Mouse (Mus musculus) kidney, adult 9 months (tissue): Measurements from ENCODE around the gene Palm3.

Experiments used
- DNase-seq: peaks from one replicate; pipeline ENCODE4 v3.0.0; 2022

The Palm3 gene

DNA sequence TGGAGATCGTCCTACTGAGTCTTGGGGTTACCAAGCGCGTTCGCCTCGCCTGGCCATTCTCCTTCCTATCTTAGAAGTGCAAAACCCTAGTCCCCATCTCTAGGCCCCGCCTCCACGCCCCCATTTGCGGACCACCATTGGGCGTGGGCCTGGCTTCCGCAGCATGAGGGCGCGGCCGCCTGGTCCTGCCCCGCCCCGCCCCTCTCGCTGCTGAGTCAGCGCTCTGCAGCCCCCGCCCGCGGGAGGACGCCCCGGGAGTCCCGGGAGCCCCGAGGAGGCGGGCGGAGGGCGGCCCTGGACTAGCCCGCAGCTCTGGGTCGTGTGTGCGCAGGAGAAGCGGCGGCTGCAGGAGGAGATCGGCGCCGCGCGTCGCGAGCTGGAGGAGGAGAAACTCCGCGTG is 4.6 kb downstream of the Palm3 start:
- DNase-seq = no peak

DNA sequence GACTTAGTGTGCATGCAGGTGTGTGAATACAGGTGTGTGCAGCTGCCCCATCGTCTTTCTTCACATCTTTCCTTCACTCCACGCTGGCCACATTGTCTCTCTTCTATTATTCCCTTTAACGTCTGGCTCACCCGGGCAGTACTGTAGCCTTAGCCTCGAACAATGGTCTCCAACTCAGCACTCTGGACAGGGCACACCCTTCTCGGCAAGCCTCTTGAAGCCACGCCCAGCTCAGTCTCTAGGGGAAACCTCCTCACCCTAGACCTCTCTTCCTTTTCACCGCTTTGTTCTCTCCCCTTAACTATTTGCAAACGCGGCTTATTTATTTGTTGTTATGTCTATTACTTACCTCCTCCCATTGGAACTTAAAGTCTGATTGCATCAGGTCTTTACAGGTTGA is 6.2 kb downstream of the Palm3 start:
- no peak for DNase-seq

- DNase-seq = no peak
Measured at GRCm38 (mm10) chr8:84029272-84029671, 8.0 kb downstream of the Palm3 start.

- DNase-seq = no peak
Measured at GRCm38 (mm10) chr8:84032777-84033176, 11.5 kb downstream of the Palm3 start.

DNA sequence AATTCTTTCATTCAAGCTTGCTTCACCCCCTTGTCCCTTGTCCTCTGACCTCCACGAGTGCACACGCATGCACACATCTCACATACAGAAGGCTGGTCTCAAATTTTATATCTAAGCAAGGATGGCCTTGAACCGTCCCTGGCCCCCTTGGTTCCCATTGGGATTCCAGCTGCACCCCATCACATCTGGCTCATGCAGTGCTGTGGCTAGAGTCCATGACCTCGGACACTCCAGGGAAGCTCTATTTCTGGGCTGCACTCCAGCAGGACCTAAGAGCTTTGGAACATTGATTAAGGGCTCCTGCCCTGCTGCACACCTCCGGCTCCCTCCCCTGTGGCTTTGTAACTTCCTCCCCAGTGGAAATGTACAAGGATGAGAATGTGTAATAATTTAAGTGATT is 16.7 kb downstream of the Palm3 start:
- peak; percentile 52 for DNase-seq

DNA sequence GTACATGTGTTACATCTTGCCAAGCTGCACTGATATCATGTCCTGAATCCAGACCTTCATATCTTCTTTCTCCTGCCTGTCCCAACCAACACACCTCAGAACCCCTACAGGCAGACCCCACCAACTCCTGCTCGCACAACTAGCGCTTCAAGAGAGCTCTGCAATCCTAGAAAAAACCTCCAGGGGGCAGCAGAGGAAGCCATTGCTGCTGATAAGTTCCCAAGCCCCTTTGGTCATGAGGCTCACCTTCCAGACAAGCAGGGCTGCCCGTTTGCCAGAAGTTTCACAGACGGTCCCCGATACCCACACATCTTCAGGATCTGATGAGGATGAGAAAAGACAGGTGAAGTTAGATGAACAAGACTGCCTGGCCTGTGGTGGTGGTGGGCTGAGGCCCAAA is 17.8 kb downstream of the Palm3 start:
- peak; percentile 82 for DNase-seq

- DNase-seq = peak; percentile 74
Measured at GRCm38 (mm10) chr8:84042066-84042947, 21.0 kb downstream of the Palm3 start, which contains the start of gene Il27ra. Gene Il27ra (minus strand): TSS chr8:84042589.

DNA sequence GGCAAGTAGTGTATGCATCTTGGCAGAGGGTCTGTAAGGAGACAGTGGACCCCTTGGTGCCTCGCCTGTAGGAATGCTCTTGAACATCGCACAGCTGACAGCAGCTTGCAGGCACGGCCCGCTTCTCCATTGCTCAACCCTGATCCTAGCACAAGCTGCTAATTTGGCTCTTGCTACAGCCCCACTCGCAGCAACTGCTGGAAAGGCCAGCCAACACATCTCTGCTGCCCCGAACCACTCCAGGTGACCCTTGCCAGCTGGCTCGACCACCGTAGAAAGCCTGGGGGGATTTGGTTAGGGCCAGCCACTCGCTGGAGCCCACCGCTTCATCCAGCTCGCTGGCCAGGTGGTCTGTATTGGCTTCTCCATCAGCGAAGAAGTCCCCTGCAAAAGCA is 21.7 kb downstream of the Palm3 start:
- no peak for DNase-seq

GRCm38 (mm10) chr8:84044103-84044502 is 22.8 kb downstream of the Palm3 start:
- DNase-seq = no peak

- DNase-seq = no peak
Measured at GRCm38 (mm10) chr8:84044900-84045299, 23.6 kb downstream of the Palm3 start, which contains the start of gene Rln3. Gene Rln3 (minus strand): TSS chr8:84045000.

DNA sequence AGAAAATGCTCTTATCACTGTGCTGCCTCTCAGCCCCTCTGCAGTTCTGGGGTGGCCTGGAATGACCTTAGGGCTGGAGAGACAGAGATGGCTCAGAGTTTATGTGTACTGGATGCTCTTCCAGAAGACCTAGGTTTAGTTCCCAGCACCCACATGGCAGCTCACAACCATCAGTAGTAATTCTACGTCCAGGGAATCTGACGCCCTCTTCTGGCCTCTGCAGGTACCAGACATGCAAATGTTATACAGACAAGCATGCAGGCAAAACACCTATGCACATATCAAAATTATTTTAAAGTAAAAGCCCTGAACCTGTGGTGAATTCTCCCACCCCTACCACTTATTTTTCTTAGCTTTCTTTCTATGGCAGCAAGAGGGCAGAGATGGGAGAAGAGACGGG is 25.2 kb downstream of the Palm3 start:
- no peak for DNase-seq

GRCm38 (mm10) chr8:84048171-84048570 is 26.9 kb downstream of the Palm3 start:
- DNase-seq = no peak

DNA sequence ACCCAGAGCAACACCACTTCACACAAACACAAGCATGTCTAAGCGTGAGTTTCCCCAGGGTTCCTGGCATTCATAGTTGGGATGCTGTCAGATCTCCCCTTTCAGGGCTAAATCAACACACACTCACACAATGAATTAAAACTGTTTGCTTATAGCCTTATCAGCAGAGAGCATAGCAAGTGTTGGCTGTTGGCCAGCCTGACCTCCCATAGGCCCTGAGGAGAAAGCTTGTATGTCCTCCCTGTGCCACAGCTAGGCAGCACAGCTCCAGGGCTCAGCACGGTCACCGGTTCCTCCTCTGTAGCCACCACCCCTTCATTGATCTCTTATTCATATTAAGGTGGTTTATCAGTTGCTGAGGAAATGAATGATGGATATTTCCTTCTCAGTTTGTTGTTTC is 31.5 kb downstream of the Palm3 start:
- DNase-seq = no peak

GRCm38 (mm10) chr8:84053229-84053628 is 32.0 kb downstream of the Palm3 start:
- no peak for DNase-seq

GRCm38 (mm10) chr8:84057827-84058226 is 36.6 kb downstream of the Palm3 start:
- DNase-seq = no peak

- DNase-seq = no peak
Measured at GRCm38 (mm10) chr8:84059226-84059625, 38.0 kb downstream of the Palm3 start.

DNA sequence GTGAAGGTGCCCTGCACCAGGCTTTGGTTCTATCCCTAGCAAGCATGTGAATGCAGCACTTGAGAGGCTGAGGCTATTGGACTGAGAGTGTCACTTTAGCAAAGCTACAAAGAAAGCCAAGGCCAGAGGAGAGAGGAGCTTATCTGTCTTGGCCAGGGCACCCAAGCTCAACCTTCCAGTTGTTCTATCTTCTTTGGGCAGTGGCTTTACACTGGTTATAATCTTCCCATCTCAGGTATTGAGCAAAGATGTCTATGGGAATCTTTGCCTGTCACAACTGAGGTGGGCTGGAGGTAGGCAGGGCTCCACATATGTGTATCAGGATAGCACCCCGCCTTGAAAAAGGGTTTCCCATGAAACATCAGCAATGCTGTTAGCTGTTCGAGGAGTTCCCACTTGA is 39.0 kb downstream of the Palm3 start:
- no peak for DNase-seq

DNA sequence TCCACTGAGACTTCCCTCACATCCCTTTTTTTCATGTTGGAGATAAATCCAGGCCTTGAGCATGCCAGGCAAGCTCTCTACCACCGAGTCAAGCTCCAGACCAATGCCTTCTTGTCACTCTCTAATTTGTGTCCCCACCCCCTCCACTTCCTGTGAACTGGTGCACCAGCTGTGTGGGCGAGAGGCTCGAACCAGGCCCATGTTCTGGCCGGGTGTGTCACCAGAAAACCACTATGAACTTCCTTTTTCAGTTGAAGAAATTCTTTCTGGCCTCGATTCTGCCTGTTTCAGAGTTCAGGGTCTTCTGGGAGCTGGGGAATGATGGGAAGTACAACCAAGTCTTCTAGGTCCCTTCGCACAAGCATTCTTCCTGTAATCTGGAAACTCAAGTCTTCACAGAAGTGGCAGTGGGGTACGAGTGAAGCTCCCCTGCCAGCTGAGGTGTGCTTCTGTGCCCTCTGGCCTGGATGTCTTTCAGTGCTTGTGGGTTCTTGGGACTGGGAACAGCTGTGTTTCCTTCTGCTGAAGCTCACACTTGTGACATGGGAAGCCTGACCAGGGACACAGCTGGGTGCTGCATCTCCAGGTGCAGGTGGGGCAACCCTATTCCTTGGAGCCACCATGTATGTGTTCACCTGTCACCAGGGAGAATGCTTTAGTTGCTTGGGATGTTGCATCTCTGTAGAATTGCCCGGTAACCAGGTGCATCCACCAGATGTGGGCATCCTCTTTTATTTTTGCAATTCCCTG is 42.8 kb downstream of the Palm3 start:
- peak; percentile 27 for DNase-seq

DNA sequence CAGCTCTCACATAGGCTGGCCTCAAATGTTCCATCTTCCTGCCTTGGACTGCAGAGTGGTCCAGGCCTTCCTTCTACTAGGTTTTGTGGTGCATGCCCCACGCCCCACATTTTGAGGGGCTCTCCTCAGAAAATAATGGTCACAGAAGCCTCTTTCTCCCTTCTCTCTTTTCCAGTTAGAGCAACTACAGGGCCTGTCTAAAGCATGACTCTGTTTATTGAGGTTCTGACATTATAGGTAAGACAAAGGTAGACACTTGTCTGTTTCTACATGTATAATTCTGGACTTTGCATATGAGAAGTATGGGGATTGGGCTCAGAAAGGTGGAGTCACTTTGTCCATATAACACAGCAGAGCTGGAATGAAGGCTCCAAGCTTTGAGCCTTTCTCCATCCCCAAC is 43.8 kb downstream of the Palm3 start, which contains the start of gene Gm10643:
TSS of gene Gm10643 (minus strand) at position 101 of the 400 bp plus-strand sequence.
- no peak for DNase-seq

- DNase-seq = no peak
Measured at GRCm38 (mm10) chr8:84065457-84066072, 44.3 kb downstream of the Palm3 start.

- peak; percentile 100 for DNase-seq
Measured at GRCm38 (mm10) chr8:84066291-84066930, 45.1 kb downstream of the Palm3 start, which contains the start of gene Rfx1. Gene Rfx1 (plus strand): TSS chr8:84066834.

DNA sequence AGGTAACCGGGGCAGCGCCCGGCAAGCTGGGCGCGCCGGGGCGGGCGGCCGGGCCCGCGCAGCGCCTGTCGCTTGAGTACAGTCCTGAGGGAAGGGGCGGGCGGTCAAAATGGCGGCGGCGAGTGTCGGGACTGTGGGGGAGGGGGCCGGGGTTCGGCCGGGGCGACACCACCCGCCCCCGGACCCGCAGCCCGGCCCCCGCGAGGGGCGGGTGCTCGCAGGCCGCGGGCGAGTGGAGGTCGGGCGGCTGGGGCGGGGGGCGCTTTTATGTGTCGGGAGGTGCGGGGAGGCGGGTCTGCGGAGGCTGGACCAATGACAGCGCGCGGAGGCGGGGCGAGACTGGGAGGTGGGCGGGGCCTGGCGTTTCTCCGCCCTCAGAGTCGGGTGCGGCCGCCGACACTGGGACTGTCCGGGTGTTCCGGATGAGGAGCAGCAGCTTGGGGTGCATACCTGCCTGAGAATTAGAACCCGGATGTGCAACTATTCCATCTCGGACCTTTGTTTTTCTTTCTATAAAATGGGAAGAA is 45.8 kb downstream of the Palm3 start:
- peak; percentile 97 for DNase-seq

GRCm38 (mm10) chr8:84067911-84068310 is 46.6 kb downstream of the Palm3 start:
- DNase-seq = no peak
